Mouse (Mus musculus) hindbrain, embryonic 16.5 days (tissue): ENCODE measurements at regions not wholly inside any gene's neighbourhood (a gene's known extent, or its start where the extent isn't known, plus 50 kb on each side); places are given as distances from the start of the nearest gene placed in this dataset.

Experiments
- ATAC-seq: fragments of 200-750 bp; cut with Nextera tagmentation; 2 replicates; pipeline ENCODE4 v1.8.0; 2017; ENCODE audit warnings: moderate TSS enrichment, moderate library complexity
- H3K27ac ChIP-seq: fragments of 300-500 bp; sonication (generic); 2 replicates; pipeline ENCODE4 v1.5.1; 2014; ENCODE audit warnings: low read depth, mild to moderate bottlenecking, control low read depth, low read length, moderate library complexity
- H3K27me3 ChIP-seq: fragments of 300-500 bp; sonication (generic); replicated peaks from 2 replicates; pipeline ENCODE4 v1.6.1; 2014; ENCODE audit warnings: low read length; ENCODE audit not compliant: control insufficient read depth, insufficient read depth
- H3K36me3 ChIP-seq: fragments of 300-500 bp; sonication (generic); 2 replicates; pipeline ENCODE4 v1.6.1; 2014; ENCODE audit warnings: mild to moderate bottlenecking, low read length, moderate library complexity, mixed read lengths; ENCODE audit not compliant: control insufficient read depth, insufficient read depth
- H3K4me1 ChIP-seq: fragments of 300-500 bp; sonication (generic); 2 replicates; pipeline ENCODE4 v1.6.1; 2014; ENCODE audit warnings: low read depth, low read length; ENCODE audit not compliant: control insufficient read depth, insufficient read depth
- H3K4me2 ChIP-seq: fragments of 300-500 bp; sonication (generic); 2 replicates; pipeline ENCODE4 v1.6.1; 2014; ENCODE audit warnings: mild to moderate bottlenecking, low read length, control low read depth, moderate library complexity
- H3K4me3 ChIP-seq: fragments of 300-500 bp; sonication (generic); 2 replicates; pipeline ENCODE4 v1.5.1; 2014; ENCODE audit warnings: mild to moderate bottlenecking, low read length, control low read depth, moderate library complexity
- H3K9ac ChIP-seq: fragments of 300-500 bp; sonication (generic); 2 replicates; pipeline ENCODE4 v1.6.1; 2014; ENCODE audit warnings: low read depth, mild to moderate bottlenecking, control low read depth, low read length, moderate library complexity
- H3K9me3 ChIP-seq: fragments of 300-500 bp; sonication (generic); 2 replicates; pipeline ENCODE4 v1.6.1; 2014; ENCODE audit warnings: mild to moderate bottlenecking, low read length, moderate library complexity; ENCODE audit not compliant: control insufficient read depth
- WGBS: fragments of 180-500 bp; shearing (Covaris S2); extraction: QIAGEN DNeasy Blood & Tissue Kit; methylation state at CpG from one replicate; pipeline ENCODE4 v1.1.7; 2014; 5-methylcytosine and 5-hydroxymethylcytosine counted together

DNA sequence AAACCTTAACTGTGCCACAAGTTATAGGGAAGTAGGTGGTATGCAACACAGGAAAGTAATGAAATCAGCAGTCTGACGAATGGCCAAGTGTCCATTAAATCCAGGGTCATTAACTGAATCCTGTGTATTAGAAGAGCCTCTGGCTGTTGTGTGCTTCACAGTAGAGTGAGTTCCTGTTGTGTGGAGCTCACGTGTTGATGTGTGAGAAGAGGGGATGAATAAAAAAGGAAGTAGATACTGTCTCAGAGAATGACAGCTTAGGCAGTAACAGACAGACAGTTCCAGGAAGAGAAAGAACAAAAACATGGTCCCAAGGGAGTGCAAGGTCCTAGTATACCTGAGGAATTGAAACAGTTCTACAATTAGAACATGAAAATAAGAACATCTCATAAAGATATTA lies 463.1 kb upstream of the Zfp462 start:
- no peaks in the 10 kb centered on the region for H3K27me3 ChIP-seq
- H3K4me3 ChIP-seq = no peak overlapping the region
- no peaks in the 10 kb centered on the region for H3K36me3 ChIP-seq
- no peak overlapping the region for H3K4me2 ChIP-seq
- no peaks in the 10 kb centered on the region for H3K4me1 ChIP-seq
- 79% methylated on average over 2 of the region's 2 CpGs for WGBS
- no peak overlapping the region for H3K9ac ChIP-seq
- no peak for ATAC-seq
- no peaks in the 10 kb centered on the region for H3K9me3 ChIP-seq
- H3K27ac ChIP-seq = no peak overlapping the region

DNA sequence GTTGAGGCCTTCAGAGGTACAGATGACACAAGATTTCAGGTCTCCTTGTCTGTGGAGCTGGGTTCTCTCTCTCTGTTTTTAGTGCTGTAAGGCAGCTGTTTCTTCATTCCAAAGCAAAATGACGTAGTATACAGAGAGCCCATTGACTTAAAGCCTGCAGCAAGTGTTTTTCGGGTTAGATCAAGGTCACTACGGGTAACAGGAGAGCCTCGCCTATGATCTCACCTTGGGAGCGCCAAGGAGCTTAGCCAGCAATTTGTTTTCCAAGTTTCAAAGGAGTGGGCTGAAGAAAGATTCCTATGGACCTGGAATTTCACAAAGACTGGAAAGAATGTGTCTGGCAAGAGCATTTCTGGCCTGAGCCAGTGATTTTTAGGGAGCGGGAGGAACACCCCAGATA lies 451.8 kb upstream of the Zfp462 start:
- Histone ChIP-seq H3K27ac (no peak overlapping the region), H3K4me2 (no peak overlapping the region), H3K27me3 (no peaks in the 10 kb centered on the region), H3K9me3 (no peaks in the 10 kb centered on the region), H3K36me3 (no peaks in the 10 kb centered on the region), H3K9ac (no peak overlapping the region), H3K4me1 (no peaks in the 10 kb centered on the region), H3K4me3 (no peak overlapping the region)
- no peak for ATAC-seq
- WGBS = 84% methylated on average over 6 of the region's 6 CpGs

DNA sequence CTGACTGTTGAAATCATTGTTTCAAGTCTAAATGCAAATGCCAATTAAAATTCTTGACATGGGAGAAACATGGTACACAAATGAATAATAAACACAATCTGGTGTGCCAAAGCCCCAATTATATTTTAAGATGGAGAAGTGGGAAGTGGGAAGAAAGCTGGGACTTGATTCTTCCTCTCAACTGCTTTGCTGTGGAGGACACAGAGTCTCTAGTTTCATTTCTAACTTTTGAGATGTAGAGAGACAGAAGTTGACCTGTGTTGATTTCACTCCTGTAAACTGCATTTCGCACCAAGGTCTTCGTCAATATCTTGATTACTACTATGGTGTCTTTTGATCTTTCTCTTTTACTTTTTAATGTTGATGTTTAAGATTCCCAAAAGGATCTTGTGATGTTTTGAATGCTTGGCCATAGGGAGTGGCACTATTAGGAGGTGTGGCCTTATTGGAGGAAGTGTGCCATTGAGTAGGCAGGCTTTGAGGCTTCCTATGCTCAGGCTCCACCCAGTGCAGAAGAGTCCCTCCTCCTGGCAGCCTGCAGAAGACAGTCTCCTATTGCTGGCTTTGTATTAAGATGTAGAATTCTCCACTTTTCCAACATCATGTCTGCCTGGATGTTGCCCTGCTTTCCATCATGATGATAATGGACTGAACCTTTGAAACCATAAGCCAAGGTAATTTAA lies 447.4 kb upstream of the Zfp462 start:
- Histone ChIP-seq H3K4me3 (no peak overlapping the region), H3K9ac (no peak overlapping the region), H3K27ac (no peak overlapping the region), H3K27me3 (no peaks in the 10 kb centered on the region), H3K36me3 (no peaks in the 10 kb centered on the region), H3K4me2 (no peak overlapping the region), H3K4me1 (no peaks in the 10 kb centered on the region), H3K9me3 (no peaks in the 10 kb centered on the region)
- no peak for ATAC-seq
- WGBS = 96% methylated on average over 2 of the region's 2 CpGs

DNA sequence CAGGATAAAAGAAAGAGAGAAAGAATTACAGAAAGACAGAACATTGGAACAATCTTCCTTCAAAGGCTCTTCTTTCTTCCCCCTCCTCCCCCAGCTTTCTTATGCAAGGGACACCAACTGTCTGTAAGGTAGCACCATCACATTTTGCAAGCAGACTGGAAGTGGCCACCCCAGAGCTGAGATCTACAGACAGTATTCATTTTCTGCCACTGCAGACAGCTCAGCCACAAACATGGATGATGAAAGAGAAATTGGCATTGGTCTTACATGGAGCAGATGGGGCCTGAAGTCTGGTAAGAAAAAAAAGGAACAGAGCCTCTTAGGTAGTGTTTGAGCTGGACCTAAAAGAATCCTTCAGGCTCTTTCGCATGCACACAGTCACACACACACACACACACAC lies 428.9 kb upstream of the Zfp462 start:
- no peaks in the 10 kb centered on the region for H3K4me1 ChIP-seq
- H3K9ac ChIP-seq = no peak overlapping the region
- ATAC-seq = no peak
- H3K9me3 ChIP-seq = no peaks in the 10 kb centered on the region
- no peaks in the 10 kb centered on the region for H3K36me3 ChIP-seq
- no peak overlapping the region for H3K4me2 ChIP-seq
- H3K27me3 ChIP-seq = no peaks in the 10 kb centered on the region
- 82% methylated on average over 1 of the region's 1 CpGs for WGBS
- no peak overlapping the region for H3K27ac ChIP-seq
- H3K4me3 ChIP-seq = no peak overlapping the region

- no peaks in the 10 kb centered on the region for H3K4me1 ChIP-seq
- no peak overlapping the region for H3K4me2 ChIP-seq
- WGBS = 83% methylated on average over 5 of the region's 5 CpGs
- H3K4me3 ChIP-seq = no peak overlapping the region
- H3K36me3 ChIP-seq = no peaks in the 10 kb centered on the region
- H3K9me3 ChIP-seq = no peaks in the 10 kb centered on the region
- no peak overlapping the region for H3K9ac ChIP-seq
- no peak for ATAC-seq
- H3K27ac ChIP-seq = no peak overlapping the region
- no peaks in the 10 kb centered on the region for H3K27me3 ChIP-seq
Measured at GRCm38 (mm10) chr4:54523283-54523682, 421.6 kb upstream of the Zfp462 start.

- H3K4me2 ChIP-seq = no peak overlapping the region
- no peaks in the 10 kb centered on the region for H3K4me1 ChIP-seq
- H3K27ac ChIP-seq = no peak overlapping the region
- H3K36me3 ChIP-seq = no peaks in the 10 kb centered on the region
- H3K27me3 ChIP-seq = no peaks in the 10 kb centered on the region
- H3K9me3 ChIP-seq = no peaks in the 10 kb centered on the region
- no peak overlapping the region for H3K9ac ChIP-seq
- H3K4me3 ChIP-seq = no peak overlapping the region
- ATAC-seq = no peak
- WGBS = 81% methylated on average over 5 of the region's 5 CpGs
Measured at GRCm38 (mm10) chr4:54526003-54526586, 418.8 kb upstream of the Zfp462 start.

DNA sequence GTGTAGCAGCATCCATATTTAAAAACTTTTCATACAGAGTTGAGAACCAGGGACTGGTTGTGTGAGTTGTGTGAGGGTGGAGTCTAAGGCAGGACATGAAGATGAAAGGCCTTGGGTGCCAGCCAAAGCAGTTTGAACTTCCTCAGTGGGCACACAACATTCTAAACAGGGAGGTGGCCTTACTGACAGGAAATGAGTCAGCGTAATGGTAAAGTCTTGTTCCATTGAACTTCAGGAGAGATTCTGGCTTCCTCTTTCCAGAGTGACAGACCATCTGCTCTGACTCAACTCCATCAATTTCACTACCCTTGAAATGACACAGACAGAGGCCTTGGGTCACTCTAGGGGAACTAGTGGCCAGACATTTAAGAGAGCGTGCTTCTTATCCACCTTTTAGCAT lies 417.2 kb upstream of the Zfp462 start:
- no peak overlapping the region for H3K4me2 ChIP-seq
- no peaks in the 10 kb centered on the region for H3K36me3 ChIP-seq
- ATAC-seq = no peak
- no peak overlapping the region for H3K9ac ChIP-seq
- no peaks in the 10 kb centered on the region for H3K27me3 ChIP-seq
- H3K4me3 ChIP-seq = no peak overlapping the region
- H3K27ac ChIP-seq = no peak overlapping the region
- H3K9me3 ChIP-seq = no peaks in the 10 kb centered on the region
- no peaks in the 10 kb centered on the region for H3K4me1 ChIP-seq
- 97% methylated on average over 2 of the region's 2 CpGs for WGBS

DNA sequence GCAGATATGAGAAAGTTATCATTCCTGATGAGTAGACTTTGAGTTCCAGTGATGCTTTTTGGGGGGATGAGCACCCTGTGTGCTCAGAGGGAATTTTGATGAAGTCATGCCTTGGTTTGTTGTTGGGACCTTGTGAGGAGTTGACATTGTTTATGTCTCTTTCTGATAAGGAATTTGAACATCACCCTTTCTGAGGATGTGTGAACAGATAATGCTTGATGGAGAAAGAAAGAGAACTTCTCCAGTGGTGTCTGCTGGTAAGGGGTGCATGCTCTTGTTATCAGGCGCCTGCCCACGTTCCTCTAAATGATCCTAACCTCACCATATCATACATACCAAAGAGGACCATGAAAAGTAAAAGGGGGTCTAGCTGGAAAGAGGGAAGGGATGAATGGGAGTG lies 413.1 kb upstream of the Zfp462 start:
- 83% methylated on average over 2 of the region's 2 CpGs for WGBS
- H3K27me3 ChIP-seq = no peaks in the 10 kb centered on the region
- no peaks in the 10 kb centered on the region for H3K9me3 ChIP-seq

GRCm38 (mm10) chr4:54533846-54534245 lies 411.0 kb upstream of the Zfp462 start:
- H3K4me1 ChIP-seq = peaks cover 4% of the 10 kb centered on the region
- no peaks in the 10 kb centered on the region for H3K9me3 ChIP-seq
- H3K27me3 ChIP-seq = no peaks in the 10 kb centered on the region
- H3K9ac ChIP-seq = no peak overlapping the region
- H3K4me2 ChIP-seq = no peak overlapping the region
- H3K27ac ChIP-seq = no peak overlapping the region
- ATAC-seq = peak; percentile 89
- H3K36me3 ChIP-seq = no peaks in the 10 kb centered on the region
- 7% methylated on average over 2 of the region's 2 CpGs for WGBS
- H3K4me3 ChIP-seq = no peak overlapping the region

More for the DNA sequence above, 413.1 kb upstream of the Zfp462 start:
- no peak overlapping the region for H3K4me3 ChIP-seq
- H3K4me2 ChIP-seq = no peak overlapping the region
- no peaks in the 10 kb centered on the region for H3K36me3 ChIP-seq
- no peak overlapping the region for H3K27ac ChIP-seq
- no peak overlapping the region for H3K9ac ChIP-seq
- ATAC-seq = no peak
- peaks cover 4% of the 10 kb centered on the region for H3K4me1 ChIP-seq
